Comparison of ENCODE assay signal across 8 mouse cellular contexts in genomic region chr1:71505898-71506297, GRCm38 (mm10). TPM values are rescaled to one million over a fixed set of nuclear protein-coding genes. Genes with fewer than 3 reads are reported as not detected.
DNase-seq lines count a peak whose midpoint lies in the region; ATAC-seq lines count a peak whose summit lies in the region.

No protein-coding gene starts in this region.

- H3K4me1 ChIP-seq in forebrain, embryonic 15.5 days = peaks cover 3% of the 10 kb centered on the region; the same call in 1 of the 2 replicates
- H3K4me1 ChIP-seq in forebrain, embryonic 10.5 days = peaks cover 15% of the 10 kb centered on the region
- H3K4me1 ChIP-seq in neural tube, embryonic 12.5 days = peaks cover 7% of the 10 kb centered on the region
- H3K4me1 ChIP-seq in midbrain, embryonic 16.5 days (ENCODE audit: control insufficient read depth, insufficient read depth, low read length) = peaks cover 11% of the 10 kb centered on the region

- no peak overlapping the region for H3K27ac ChIP-seq in forebrain, embryonic 15.5 days (replicated peaks)
- H3K27ac ChIP-seq in forebrain, embryonic 10.5 days = no peak overlapping the region
- H3K27ac ChIP-seq in neural tube, embryonic 12.5 days = no peak overlapping the region
- H3K27ac ChIP-seq in midbrain, embryonic 16.5 days (ENCODE audit: low read length) = peak overlapping the region; percentile 3; the same call in 1 of the 2 replicates

- no peaks in the 10 kb centered on the region for H3K36me3 ChIP-seq in forebrain, embryonic 15.5 days
- no peaks in the 10 kb centered on the region for H3K36me3 ChIP-seq in forebrain, embryonic 10.5 days (replicated peaks)
- H3K36me3 ChIP-seq in neural tube, embryonic 12.5 days = no peaks in the 10 kb centered on the region
- H3K36me3 ChIP-seq in midbrain, embryonic 16.5 days (ENCODE audit: control insufficient read depth, insufficient read depth, low read length) = no peaks in the 10 kb centered on the region

- no peaks in the 10 kb centered on the region for H3K27me3 ChIP-seq in forebrain, embryonic 15.5 days
- H3K27me3 ChIP-seq in forebrain, embryonic 10.5 days (ENCODE audit: poor library complexity, severe bottlenecking) = peaks cover 6% of the 10 kb centered on the region
- no peaks in the 10 kb centered on the region for H3K27me3 ChIP-seq in neural tube, embryonic 12.5 days (replicated peaks)
- no peaks in the 10 kb centered on the region for H3K27me3 ChIP-seq in midbrain, embryonic 16.5 days (ENCODE audit: control insufficient read depth, insufficient read depth, low read depth, low read length)

- H3K9me3 ChIP-seq in forebrain, embryonic 15.5 days = no peaks in the 10 kb centered on the region
- no peaks in the 10 kb centered on the region for H3K9me3 ChIP-seq in forebrain, embryonic 10.5 days
- no peaks in the 10 kb centered on the region for H3K9me3 ChIP-seq in neural tube, embryonic 12.5 days
- H3K9me3 ChIP-seq in midbrain, embryonic 16.5 days (replicated peaks; ENCODE audit: control insufficient read depth, low read length, poor library complexity, severe bottlenecking) = no peaks in the 10 kb centered on the region

- H3K4me2 ChIP-seq in forebrain, embryonic 15.5 days (replicated peaks) = 0 out of 2 replicates have a peak overlapping the region, but pooled peaks have one; percentile 22
- H3K4me2 ChIP-seq in neural tube, embryonic 12.5 days (replicated peaks) = peak overlapping the region; percentile 30; the same call in 1 of the 2 replicates
- H3K4me2 ChIP-seq in midbrain, embryonic 16.5 days (ENCODE audit: low read length) = peak overlapping the region; percentile 39

- WGBS in forebrain, embryonic 15.5 days = 6% methylated on average over 5 of the region's 5 CpGs
- 7% methylated on average over 5 of the region's 5 CpGs for WGBS in forebrain, embryonic 10.5 days
- 6% methylated on average over 5 of the region's 5 CpGs for WGBS in neural tube, embryonic 12.5 days
- 2% methylated on average over 5 of the region's 5 CpGs for WGBS in midbrain, embryonic 16.5 days

- DNase-seq in forebrain, embryonic 10.5 days (ENCODE audit: extremely low spot score, low spot score) = no peak
- DNase-seq in neural tube, embryonic 10.5 days (ENCODE audit: extremely low spot score, low spot score) = no peak
- DNase-seq in right cerebral cortex, postnatal 25 days = no peak
- no peak for DNase-seq in frontal cortex, postnatal 10 days (ENCODE audit: low spot score in 2 of 2)

- no peak overlapping the region for H3K4me3 ChIP-seq in forebrain, embryonic 15.5 days
- no peak overlapping the region for H3K4me3 ChIP-seq in forebrain, embryonic 10.5 days
- no peak overlapping the region for H3K4me3 ChIP-seq in neural tube, embryonic 12.5 days
- no peak overlapping the region for H3K4me3 ChIP-seq in midbrain, embryonic 16.5 days (ENCODE audit: low read depth, low read length)

- H3K9ac ChIP-seq in forebrain, embryonic 15.5 days (replicated peaks) = no peak overlapping the region
- no peak overlapping the region for H3K9ac ChIP-seq in neural tube, embryonic 12.5 days
- no peak overlapping the region for H3K9ac ChIP-seq in midbrain, embryonic 16.5 days (ENCODE audit: low read depth, low read length)

- no peak for ATAC-seq in forebrain, embryonic 15.5 days (replicated peaks)
- ATAC-seq in neural tube, embryonic 12.5 days (ENCODE audit: low FRiP score, low read depth) = no peak
- peak; percentile 33 to 41; a peak in 1 of 4 replicates for ATAC-seq in hematopoietic stem cell, adult 5-6 weeks (replicated peaks in 1 of 2; ENCODE audit: insufficient read depth in 1 of 2, low FRiP score in 2 of 2, low TSS enrichment in 1 of 2, low read depth in 1 of 2, poor library complexity in 2 of 2, severe bottlenecking in 2 of 2)
- no peak for ATAC-seq in midbrain, embryonic 16.5 days

RNA-seq across cellular contexts. Expression of gene Atic, which starts 51.1 kb away (rescaled TPM):
- polyA plus RNA-seq in forebrain, embryonic 15.5 days (2015; fragmentation: Nextera tagmentation; extraction: Ambion mirVana) = 36.2 TPM in 2 replicates
- polyA plus RNA-seq in forebrain, embryonic 10.5 days (2016; fragmentation: Nextera tagmentation; extraction: Ambion mirVana) = 75.0 and 79.1 TPM in 2 replicates
- polyA plus RNA-seq in neural tube, embryonic 12.5 days (2016; fragmentation: Nextera tagmentation; extraction: Ambion mirVana) = 32.3 and 35.6 TPM in 2 replicates
- total RNA-seq in hematopoietic stem cell, adult 5-6 weeks (2017) = 155 and 291 TPM in 2 replicates
- 28.5 and 32.9 TPM in 2 replicates for polyA plus RNA-seq in midbrain, embryonic 16.5 days (2015; fragmentation: Nextera tagmentation; extraction: Ambion mirVana)

Comparison
In these comparisons a context has a peak if more than half of its experiments do, and no peak if none do; other contexts are left out.
1. ATAC-seq: peak in hematopoietic stem cell, adult 5-6 weeks (2 of 2); none in forebrain, embryonic 15.5 days (single experiment), neural tube, embryonic 12.5 days (single experiment) and midbrain, embryonic 16.5 days (single experiment).
2. Peak in every context shown above with its lines, with median percentiles within 50 percentile points of each other: H3K4me2 ChIP-seq.